Mouse (Mus musculus): ENCODE measurements at regions not wholly inside any gene's neighbourhood (a gene's known extent, or its start where the extent isn't known, plus 50 kb on each side); places are given as distances from the start of the nearest gene placed in this dataset.

GRCm38 (mm10) chr4:97360473-97360872, 177.5 kb upstream of the Gm10192 start:
- Histone ChIP-seq H3K27ac (replicated peaks) (no peak overlapping the region), H3K36me3 (ENCODE audit: control insufficient read depth, insufficient read depth, low read length) (no peaks in the 10 kb centered on the region), H3K27me3 (ENCODE audit: control insufficient read depth, insufficient read depth, low read length) (no peaks in the 10 kb centered on the region), H3K4me2 (replicated peaks; ENCODE audit: low read depth) (no peak overlapping the region), H3K9me3 (ENCODE audit: control insufficient read depth, low read length) (no peaks in the 10 kb centered on the region), H3K4me3 (ENCODE audit: low read depth, low read length) (no peak overlapping the region), H3K9ac (ENCODE audit: low read length) (no peak overlapping the region), H3K4me1 (replicated peaks; ENCODE audit: control insufficient read depth, insufficient read depth) (no peaks in the 10 kb centered on the region; the same call in 1 of the 2 replicates)
- TF ChIP-seq CTCF (IDR thresholded peaks at IDR 0.05; ENCODE audit: low read depth) (no peak), EP300 (optimal IDR thresholded peaks at IDR 0.05) (no peak)
- DNase-seq (ENCODE audit: low spot score) (no peak), ATAC-seq (ENCODE audit: low FRiP score, low TSS enrichment) (no peak)
- 94% methylated on average over 2 of the region's 2 CpGs for WGBS

GRCm38 (mm10) chr4:97357958-97358357, 175.0 kb upstream of the Gm10192 start:
- H3K36me3 ChIP-seq (ENCODE audit: control insufficient read depth, insufficient read depth, low read length): no peaks in the 10 kb centered on the region
- no peaks in the 10 kb centered on the region for H3K27me3 ChIP-seq (ENCODE audit: control insufficient read depth, insufficient read depth, low read length)
- H3K9ac ChIP-seq (ENCODE audit: low read length): no peak overlapping the region
- no peak overlapping the region for H3K4me3 ChIP-seq (ENCODE audit: low read depth, low read length)
- H3K4me1 ChIP-seq (replicated peaks; ENCODE audit: control insufficient read depth, insufficient read depth): no peaks in the 10 kb centered on the region; the same call in 1 of the 2 replicates
- no peak overlapping the region for H3K27ac ChIP-seq (replicated peaks)
- no peak for ATAC-seq (ENCODE audit: low FRiP score, low TSS enrichment)
- no peak overlapping the region for H3K4me2 ChIP-seq (replicated peaks; ENCODE audit: low read depth)
- no peak for TF ChIP-seq EP300 (optimal IDR thresholded peaks at IDR 0.05)
- no peak for TF ChIP-seq CTCF (IDR thresholded peaks at IDR 0.05; ENCODE audit: low read depth)
- DNase-seq (ENCODE audit: low spot score): no peak
- 68% methylated on average over 1 of the region's 1 CpGs for WGBS
- H3K9me3 ChIP-seq (ENCODE audit: control insufficient read depth, low read length): no peaks in the 10 kb centered on the region

DNA sequence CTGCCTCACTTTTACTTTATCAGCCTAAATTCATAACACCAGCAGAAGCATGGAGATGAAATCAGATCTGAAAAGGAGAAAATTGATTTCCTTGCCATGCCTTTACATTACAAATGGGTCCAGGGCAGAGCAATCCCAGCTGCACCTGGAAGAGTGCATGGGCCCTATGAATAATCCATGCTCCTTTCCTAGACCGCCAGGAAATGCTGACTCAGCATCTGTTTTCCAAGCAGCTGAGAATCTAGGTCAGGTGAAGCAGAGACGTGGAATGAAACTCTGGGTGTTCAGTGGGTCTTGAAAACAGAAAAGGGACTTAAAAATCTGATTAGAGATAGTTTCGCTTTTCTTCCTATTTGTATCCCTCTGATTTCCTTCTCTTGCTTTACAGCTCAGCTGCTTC, 163.8 kb upstream of the Gm10192 start:
- TF ChIP-seq CTCF (IDR thresholded peaks at IDR 0.05; ENCODE audit: low read depth) (no peak), EP300 (optimal IDR thresholded peaks at IDR 0.05) (no peak)
- DNase-seq (ENCODE audit: low spot score): no peak

DNA sequence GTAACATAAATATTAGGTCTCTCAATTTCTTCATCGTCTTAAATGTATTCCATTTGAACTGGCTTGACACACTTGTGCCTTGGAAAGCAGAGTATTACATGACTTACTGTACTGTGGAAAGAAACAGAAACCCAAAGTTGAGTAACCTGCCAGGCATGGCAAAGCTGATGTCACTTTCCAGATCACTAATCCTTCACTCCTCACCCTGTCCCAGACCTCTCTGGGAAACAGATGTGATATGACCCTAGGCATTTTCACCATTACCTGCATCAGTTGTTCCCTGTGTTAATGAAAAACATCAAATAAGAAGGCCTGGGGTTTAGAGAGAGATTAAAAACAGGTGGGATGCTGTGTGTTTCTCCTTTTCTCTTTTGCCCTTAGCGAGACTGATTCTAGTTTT, 161.4 kb upstream of the Gm10192 start:
- ATAC-seq (ENCODE audit: low FRiP score, low TSS enrichment): no peak
- WGBS: 72% methylated on average over 2 of the region's 2 CpGs
- H3K27ac ChIP-seq (replicated peaks): no peak overlapping the region

More for the DNA sequence above, 163.8 kb upstream of the Gm10192 start:
- no peak for ATAC-seq (ENCODE audit: low FRiP score, low TSS enrichment)
- Histone ChIP-seq H3K9ac (ENCODE audit: low read length) (no peak overlapping the region), H3K4me2 (replicated peaks; ENCODE audit: low read depth) (no peak overlapping the region), H3K27ac (replicated peaks) (no peak overlapping the region), H3K4me1 (replicated peaks; ENCODE audit: control insufficient read depth, insufficient read depth) (no peaks in the 10 kb centered on the region), H3K9me3 (ENCODE audit: control insufficient read depth, low read length) (no peaks in the 10 kb centered on the region), H3K27me3 (ENCODE audit: control insufficient read depth, insufficient read depth, low read length) (no peaks in the 10 kb centered on the region), H3K36me3 (ENCODE audit: control insufficient read depth, insufficient read depth, low read length) (no peaks in the 10 kb centered on the region), H3K4me3 (ENCODE audit: low read depth, low read length) (no peak overlapping the region)
- WGBS: 69% methylated on average over 3 of the region's 3 CpGs

DNA sequence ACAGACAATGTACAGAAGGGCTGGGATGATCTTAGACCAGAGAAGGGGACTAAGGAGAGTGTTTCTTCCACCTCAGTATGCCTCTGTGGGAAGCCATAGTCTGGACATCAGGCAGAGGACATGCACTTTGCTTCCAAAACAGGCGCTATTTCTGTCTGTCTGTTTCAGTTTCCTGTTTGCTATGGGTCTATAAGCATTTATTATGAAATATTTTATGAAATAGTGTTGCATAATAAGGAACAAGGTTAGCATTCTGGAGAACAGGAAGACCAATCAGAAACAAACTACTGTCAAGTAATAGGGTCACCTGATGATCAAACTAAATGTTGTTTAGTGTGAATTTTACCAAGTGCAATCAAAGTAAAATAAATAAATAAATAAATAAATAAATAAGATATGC, 160.4 kb upstream of the Gm10192 start:
- 76% methylated on average over 1 of the region's 1 CpGs for WGBS
- no peak overlapping the region for H3K9ac ChIP-seq (ENCODE audit: low read length)
- no peaks in the 10 kb centered on the region for H3K4me1 ChIP-seq (replicated peaks; ENCODE audit: control insufficient read depth, insufficient read depth)
- DNase-seq (ENCODE audit: low spot score) (no peak), ATAC-seq (ENCODE audit: low FRiP score, low TSS enrichment) (no peak)
- no peak overlapping the region for H3K27ac ChIP-seq (replicated peaks)
- no peaks in the 10 kb centered on the region for H3K27me3 ChIP-seq (ENCODE audit: control insufficient read depth, insufficient read depth, low read length)
- no peak overlapping the region for H3K4me2 ChIP-seq (replicated peaks; ENCODE audit: low read depth)
- no peaks in the 10 kb centered on the region for H3K36me3 ChIP-seq (ENCODE audit: control insufficient read depth, insufficient read depth, low read length)
- no peak for TF ChIP-seq CTCF (IDR thresholded peaks at IDR 0.05; ENCODE audit: low read depth)
- no peak for TF ChIP-seq EP300 (optimal IDR thresholded peaks at IDR 0.05)
- no peaks in the 10 kb centered on the region for H3K9me3 ChIP-seq (ENCODE audit: control insufficient read depth, low read length)
- no peak overlapping the region for H3K4me3 ChIP-seq (ENCODE audit: low read depth, low read length)

More for the DNA sequence above, 161.4 kb upstream of the Gm10192 start:
- Histone ChIP-seq H3K9me3 (ENCODE audit: control insufficient read depth, low read length) (no peaks in the 10 kb centered on the region), H3K27me3 (ENCODE audit: control insufficient read depth, insufficient read depth, low read length) (no peaks in the 10 kb centered on the region), H3K36me3 (ENCODE audit: control insufficient read depth, insufficient read depth, low read length) (no peaks in the 10 kb centered on the region), H3K4me2 (replicated peaks; ENCODE audit: low read depth) (no peak overlapping the region), H3K9ac (ENCODE audit: low read length) (no peak overlapping the region), H3K4me3 (ENCODE audit: low read depth, low read length) (no peak overlapping the region), H3K4me1 (replicated peaks; ENCODE audit: control insufficient read depth, insufficient read depth) (no peaks in the 10 kb centered on the region)
- DNase-seq (ENCODE audit: low spot score): no peak
- TF ChIP-seq EP300 (optimal IDR thresholded peaks at IDR 0.05) (no peak), CTCF (IDR thresholded peaks at IDR 0.05; ENCODE audit: low read depth) (no peak)
